In the genomic region with DNA sequence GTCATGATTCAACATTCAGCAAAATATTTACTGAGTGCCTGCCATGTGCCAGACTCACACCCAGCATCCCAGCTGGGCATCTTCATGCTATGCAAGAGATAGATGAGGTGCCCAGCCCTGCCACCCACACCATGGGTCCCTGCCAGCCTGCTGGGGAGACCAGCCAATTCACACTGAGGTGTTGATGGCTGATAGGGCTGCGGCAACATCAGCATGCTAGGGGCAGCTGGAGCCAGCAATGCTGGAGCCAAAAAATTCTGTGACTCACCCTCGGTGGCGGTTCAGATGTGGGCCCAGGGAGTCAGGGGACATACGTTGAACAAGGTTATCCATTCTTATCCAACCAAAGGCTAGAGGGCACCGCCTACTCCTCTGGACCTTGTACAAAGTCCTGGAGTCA, we compare ENCODE assay signal across 9 mouse cellular contexts. TPM values are rescaled to one million over a fixed set of nuclear protein-coding genes. Genes with fewer than 3 reads are reported as not detected.
DNase-seq lines count a peak whose midpoint lies in the region; ATAC-seq and TF ChIP-seq lines count a peak whose summit lies in the region.
"Had no signal": no experiment of that assay in that cellular context is flagged by ENCODE, and none has a peak within 500 bp of the region (broad histone marks: within the 10 kb centered on the region; RNA-seq: fewer than 3 reads in every experiment).

No protein-coding gene starts in this region.

- H3K4me3 ChIP-seq in lung, postnatal 0 days (ENCODE audit: low read depth, low read length): no peak overlapping the region
- no peak overlapping the region for H3K4me3 ChIP-seq in liver, embryonic 11.5 days (ENCODE audit: low read depth, low read length)
- H3K4me3 ChIP-seq in kidney, embryonic 15.5 days (replicated peaks): no peak overlapping the region

- H3K36me3 ChIP-seq in lung, postnatal 0 days (ENCODE audit: insufficient read depth, low read length): no peaks in the 10 kb centered on the region
- no peaks in the 10 kb centered on the region for H3K36me3 ChIP-seq in liver, embryonic 11.5 days (ENCODE audit: control insufficient read depth, insufficient read depth, low read length)
- no peaks in the 10 kb centered on the region for H3K36me3 ChIP-seq in kidney, embryonic 15.5 days

- 33% methylated on average over 5 of the region's 5 CpGs for WGBS in lung, postnatal 0 days
- WGBS in liver, embryonic 11.5 days: 34% methylated on average over 5 of the region's 5 CpGs
- 42% methylated on average over 5 of the region's 5 CpGs for WGBS in kidney, embryonic 15.5 days

- DNase-seq in adipocyte (ENCODE audit: low spot score): peak; percentile 66
- peak; percentile 95 for DNase-seq in fibroblast of lung, adult 2 months (ENCODE audit: low read depth)
- peak; percentile 63 to 73 for DNase-seq in heart, postnatal 36 days
- peak; percentile 35 for DNase-seq in lung, postnatal 0 days (ENCODE audit: low spot score)
- no peak for DNase-seq in liver, embryonic 11.5 days (ENCODE audit: low spot score)
- DNase-seq in thymus, adult 18-20 months: no peak
- no peak for DNase-seq in urinary bladder, postnatal 10 days (ENCODE audit: low spot score)

- H3K27me3 ChIP-seq in lung, postnatal 0 days (replicated peaks; ENCODE audit: insufficient read depth, low read length): 0 out of 2 replicates have a peak, but pooled peaks cover 1% of the 10 kb centered on the region
- no peaks in the 10 kb centered on the region for H3K27me3 ChIP-seq in liver, embryonic 11.5 days (replicated peaks; ENCODE audit: control insufficient read depth, insufficient read depth, low read length)
- no peaks in the 10 kb centered on the region for H3K27me3 ChIP-seq in kidney, embryonic 15.5 days

- no peak overlapping the region for H3K9ac ChIP-seq in lung, postnatal 0 days (replicated peaks; ENCODE audit: low read depth)
- H3K9ac ChIP-seq in liver, embryonic 11.5 days (ENCODE audit: low read depth, low read length): no peak overlapping the region
- no peak overlapping the region for H3K9ac ChIP-seq in kidney, embryonic 15.5 days

- no peak for TF ChIP-seq EP300 in lung, postnatal 0 days (IDR thresholded peaks at IDR 0.05)

- peak; percentile 54 for ATAC-seq in lung, postnatal 0 days
- ATAC-seq in liver, embryonic 11.5 days (replicated peaks; ENCODE audit: low FRiP score): no peak
- no peak for ATAC-seq in kidney, embryonic 15.5 days (replicated peaks; ENCODE audit: low FRiP score)

- H3K27ac ChIP-seq in lung, postnatal 0 days (ENCODE audit: low read length): no peak overlapping the region
- no peak overlapping the region for H3K27ac ChIP-seq in liver, embryonic 11.5 days (ENCODE audit: low read depth, low read length)
- H3K27ac ChIP-seq in kidney, embryonic 15.5 days: no peak overlapping the region

- intact Hi-C loops in heart, postnatal 36 days (cut with DNase I): no loop called here

- no peak for TF ChIP-seq CTCF in lung, postnatal 0 days (IDR thresholded peaks at IDR 0.05)

- no peaks in the 10 kb centered on the region for H3K4me1 ChIP-seq in lung, postnatal 0 days (ENCODE audit: insufficient read depth, low read depth, low read length)
- H3K4me1 ChIP-seq in liver, embryonic 11.5 days (replicated peaks; ENCODE audit: control insufficient read depth, insufficient read depth, low read length): no peaks in the 10 kb centered on the region
- no peaks in the 10 kb centered on the region for H3K4me1 ChIP-seq in kidney, embryonic 15.5 days

- H3K4me2 ChIP-seq in lung, postnatal 0 days (replicated peaks; ENCODE audit: low read depth, low read length): no peak overlapping the region
- no peak overlapping the region for H3K4me2 ChIP-seq in liver, embryonic 11.5 days
- H3K4me2 ChIP-seq in kidney, embryonic 15.5 days: no peak overlapping the region

- no peaks in the 10 kb centered on the region for H3K9me3 ChIP-seq in lung, postnatal 0 days (ENCODE audit: low read length)
- no peaks in the 10 kb centered on the region for H3K9me3 ChIP-seq in liver, embryonic 11.5 days (ENCODE audit: control insufficient read depth, low read length)
- no peaks in the 10 kb centered on the region for H3K9me3 ChIP-seq in kidney, embryonic 15.5 days (replicated peaks)

RNA-seq across cellular contexts. Expression of a gene that starts 2.5 kb away (rescaled TPM):
- total RNA-seq in heart, postnatal 36 days (2021): not detected
- 0.57 and 0.77 TPM in 2 replicates for polyA plus RNA-seq in lung, postnatal 0 days (2015; fragmentation: Nextera tagmentation; extraction: Ambion mirVana)
- 0.21 TPM in 1 of 2 replicates, not detected in the other for polyA plus RNA-seq in liver, embryonic 11.5 days (2014; fragmentation: Nextera tagmentation; extraction: Ambion mirVana)
- polyA plus RNA-seq in kidney, embryonic 15.5 days (2015; fragmentation: Nextera tagmentation; extraction: Ambion mirVana): 0.57 and 1.2 TPM in 2 replicates

RNA-seq across cellular contexts. Expression of a gene that starts 20.0 kb away (rescaled TPM):
- total RNA-seq in heart, postnatal 36 days (2021): not detected
- 0.18 and 0.47 TPM in 2 replicates for polyA plus RNA-seq in lung, postnatal 0 days (2015; fragmentation: Nextera tagmentation; extraction: Ambion mirVana)
- not detected in 2 replicates for polyA plus RNA-seq in liver, embryonic 11.5 days (2014; fragmentation: Nextera tagmentation; extraction: Ambion mirVana)
- 0.18 and 0.23 TPM in 2 replicates for polyA plus RNA-seq in kidney, embryonic 15.5 days (2015; fragmentation: Nextera tagmentation; extraction: Ambion mirVana)

RNA-seq across cellular contexts. Expression of a gene that starts 37.5 kb away (rescaled TPM):
- not detected for total RNA-seq in heart, postnatal 36 days (2021)
- 0.18 TPM in 2 replicates for polyA plus RNA-seq in lung, postnatal 0 days (2015; fragmentation: Nextera tagmentation; extraction: Ambion mirVana)
- polyA plus RNA-seq in liver, embryonic 11.5 days (2014; fragmentation: Nextera tagmentation; extraction: Ambion mirVana): not detected in 2 replicates
- polyA plus RNA-seq in kidney, embryonic 15.5 days (2015; fragmentation: Nextera tagmentation; extraction: Ambion mirVana): 0.26 and 0.29 TPM in 2 replicates

RNA-seq across cellular contexts. Expression of a gene that starts 45.3 kb away (rescaled TPM):
- total RNA-seq in heart, postnatal 36 days (2021): not detected
- not detected in 2 replicates for polyA plus RNA-seq in lung, postnatal 0 days (2015; fragmentation: Nextera tagmentation; extraction: Ambion mirVana)
- not detected in 2 replicates for polyA plus RNA-seq in liver, embryonic 11.5 days (2014; fragmentation: Nextera tagmentation; extraction: Ambion mirVana)
- not detected in 2 replicates for polyA plus RNA-seq in kidney, embryonic 15.5 days (2015; fragmentation: Nextera tagmentation; extraction: Ambion mirVana)
- polyA plus RNA-seq: large intestine, adult 2 months had no signal

RNA-seq across cellular contexts. Expression of a gene that starts 58.9 kb away (rescaled TPM):
- total RNA-seq in heart, postnatal 36 days (2021): not detected
- not detected in 2 replicates for polyA plus RNA-seq in lung, postnatal 0 days (2015; fragmentation: Nextera tagmentation; extraction: Ambion mirVana)
- polyA plus RNA-seq in liver, embryonic 11.5 days (2014; fragmentation: Nextera tagmentation; extraction: Ambion mirVana): not detected in 2 replicates
- not detected in 2 replicates for polyA plus RNA-seq in kidney, embryonic 15.5 days (2015; fragmentation: Nextera tagmentation; extraction: Ambion mirVana)
- polyA plus RNA-seq: large intestine, adult 2 months had no signal

Comparison
In these comparisons a context has a peak if more than half of its experiments do, and no peak if none do; other contexts are left out.
1. DNase-seq: peak in adipocyte (single experiment), fibroblast of lung, adult 2 months (single experiment), heart, postnatal 36 days (2 of 2) and lung, postnatal 0 days (single experiment); none in liver, embryonic 11.5 days (single experiment), thymus, adult 18-20 months (0 of 2) and urinary bladder, postnatal 10 days (single experiment).